Mouse (Mus musculus): Measurements from ENCODE around the gene Pkdcc.

Pkdcc gene

DNA sequence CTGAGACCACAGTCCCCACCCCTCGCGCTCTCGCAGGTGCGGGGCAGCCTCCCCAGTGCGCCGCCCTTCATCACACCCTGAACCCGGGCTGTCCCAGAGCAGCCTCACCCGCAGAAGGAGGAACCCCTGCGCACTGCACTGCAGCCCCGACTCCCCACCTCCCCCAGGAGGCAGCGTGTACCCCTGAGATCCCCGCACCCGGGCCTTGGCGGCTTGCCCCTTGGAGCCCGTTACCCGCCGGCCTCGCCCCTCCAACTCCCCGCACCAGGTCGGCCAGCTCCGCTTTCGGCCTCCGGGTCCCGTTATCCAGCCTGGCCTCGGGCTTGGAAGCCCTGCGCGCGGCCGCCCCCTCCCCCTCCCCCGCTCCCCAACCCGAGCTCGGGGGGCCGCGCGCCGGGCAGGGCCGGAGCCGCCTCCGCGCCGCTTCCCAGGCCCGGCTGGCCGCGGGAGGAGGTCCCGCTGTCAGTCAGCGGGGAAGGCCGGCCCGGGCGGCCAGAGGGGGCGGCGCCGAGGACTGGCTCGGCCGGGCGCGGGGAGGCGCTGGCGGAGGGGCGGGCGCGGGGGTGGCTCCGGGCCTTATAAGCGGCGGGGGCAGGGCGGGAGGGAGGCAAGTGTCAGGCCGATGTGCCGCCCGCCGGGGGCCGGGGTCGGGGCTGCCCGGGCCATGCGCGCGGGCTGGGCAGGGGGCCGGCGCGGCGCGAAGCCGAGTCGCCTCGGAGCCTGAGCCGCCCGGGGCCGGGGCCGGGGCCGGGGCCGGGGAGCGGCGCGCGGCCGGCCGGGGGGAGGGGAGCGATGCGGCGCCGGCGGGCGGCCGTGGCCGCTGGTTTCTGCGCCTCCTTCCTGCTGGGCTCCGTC is at the start of gene Pkdcc:
Gene Pkdcc, plus strand, starts transcription at position 619 of the 855 bp plus-strand sequence.
- no peak for DNase-seq (ENCODE audit: low read depth)

GRCm38 (mm10) chr17:83166195-83166594 is 48.9 kb upstream of the Pkdcc start:
- no peak for DNase-seq (ENCODE audit: low read depth)

GRCm38 (mm10) chr17:83176146-83176545 is 38.9 kb upstream of the Pkdcc start:
- no peak for DNase-seq (ENCODE audit: low read depth)

GRCm38 (mm10) chr17:83178483-83179150 is 36.5 kb upstream of the Pkdcc start:
- no peak for DNase-seq (ENCODE audit: low read depth)

- no peak for DNase-seq (ENCODE audit: low read depth)
These were observed 36.0 kb upstream of the Pkdcc start for GRCm38 (mm10) chr17:83179151-83179531.

GRCm38 (mm10) chr17:83179569-83179968 is 35.5 kb upstream of the Pkdcc start:
- DNase-seq (ENCODE audit: low read depth): no peak

- no peak for DNase-seq (ENCODE audit: low read depth)
These were observed 34.0 kb upstream of the Pkdcc start for GRCm38 (mm10) chr17:83181086-83181485.

- no peak for DNase-seq (ENCODE audit: low read depth)
These were observed 33.5 kb upstream of the Pkdcc start for GRCm38 (mm10) chr17:83181592-83181991.

DNA sequence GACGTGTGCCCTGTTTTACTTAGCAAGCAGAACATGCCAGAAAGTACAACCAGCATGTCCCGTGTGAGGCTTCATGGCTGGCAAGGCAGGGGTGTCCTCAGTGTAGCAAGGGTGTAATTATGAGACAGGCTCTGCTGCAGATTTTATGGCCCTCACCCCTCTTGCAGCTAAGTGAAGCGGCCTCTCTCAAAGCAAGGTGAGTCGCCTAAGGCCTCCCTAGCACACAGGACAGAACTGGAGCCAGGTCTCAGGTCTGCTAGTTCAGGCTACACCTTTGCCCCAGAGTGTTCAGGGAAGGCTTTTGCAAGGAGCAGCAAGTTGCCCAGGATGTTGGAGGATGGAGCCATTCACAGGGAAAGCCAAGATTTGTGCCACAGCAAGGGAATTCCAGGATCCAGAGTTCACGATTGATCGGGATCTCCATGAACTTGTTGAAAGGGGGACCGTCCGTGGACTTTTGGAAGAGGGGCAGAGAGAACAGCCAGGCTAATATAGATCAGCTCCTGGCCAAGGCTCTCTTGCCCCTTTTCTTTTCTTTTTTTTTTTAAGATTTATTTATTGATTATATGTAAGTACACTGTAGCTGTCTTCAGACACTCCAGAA is 32.9 kb upstream of the Pkdcc start:
- DNase-seq (ENCODE audit: low read depth): no peak

GRCm38 (mm10) chr17:83182780-83183179 is 32.3 kb upstream of the Pkdcc start:
- no peak for DNase-seq (ENCODE audit: low read depth)

- DNase-seq (ENCODE audit: low read depth): no peak
These were observed 27.1 kb upstream of the Pkdcc start for GRCm38 (mm10) chr17:83187751-83188565.

- no peak for DNase-seq (ENCODE audit: low read depth)
These were observed 24.3 kb upstream of the Pkdcc start for GRCm38 (mm10) chr17:83190810-83191209.

- DNase-seq (ENCODE audit: low read depth): no peak
These were observed 20.6 kb upstream of the Pkdcc start for GRCm38 (mm10) chr17:83194491-83194890.

GRCm38 (mm10) chr17:83197361-83197923 is 17.6 kb upstream of the Pkdcc start:
- no peak for DNase-seq (ENCODE audit: low read depth)

DNA sequence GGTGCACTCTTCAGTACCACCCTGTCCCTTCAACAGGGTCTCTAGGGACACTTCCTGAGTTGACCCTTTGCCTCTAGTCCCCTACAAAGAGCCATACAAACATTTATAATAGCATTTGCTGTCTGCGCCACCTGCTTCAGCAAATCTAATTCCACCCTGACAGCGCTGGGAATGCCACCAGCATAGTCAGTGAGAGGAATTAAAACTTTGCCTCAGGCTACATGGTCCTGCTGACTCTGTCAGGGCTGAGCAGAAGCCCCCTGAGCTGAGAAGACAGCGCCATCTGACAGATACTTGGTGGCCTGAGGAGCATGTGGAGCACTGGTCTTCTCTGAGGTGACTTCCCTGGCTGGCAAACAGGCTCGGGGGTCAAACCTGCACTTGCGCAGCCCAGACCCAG is 14.6 kb upstream of the Pkdcc start:
- no peak for DNase-seq (ENCODE audit: low read depth)

GRCm38 (mm10) chr17:83201257-83201656 is 13.8 kb upstream of the Pkdcc start:
- no peak for DNase-seq (ENCODE audit: low read depth)

DNA sequence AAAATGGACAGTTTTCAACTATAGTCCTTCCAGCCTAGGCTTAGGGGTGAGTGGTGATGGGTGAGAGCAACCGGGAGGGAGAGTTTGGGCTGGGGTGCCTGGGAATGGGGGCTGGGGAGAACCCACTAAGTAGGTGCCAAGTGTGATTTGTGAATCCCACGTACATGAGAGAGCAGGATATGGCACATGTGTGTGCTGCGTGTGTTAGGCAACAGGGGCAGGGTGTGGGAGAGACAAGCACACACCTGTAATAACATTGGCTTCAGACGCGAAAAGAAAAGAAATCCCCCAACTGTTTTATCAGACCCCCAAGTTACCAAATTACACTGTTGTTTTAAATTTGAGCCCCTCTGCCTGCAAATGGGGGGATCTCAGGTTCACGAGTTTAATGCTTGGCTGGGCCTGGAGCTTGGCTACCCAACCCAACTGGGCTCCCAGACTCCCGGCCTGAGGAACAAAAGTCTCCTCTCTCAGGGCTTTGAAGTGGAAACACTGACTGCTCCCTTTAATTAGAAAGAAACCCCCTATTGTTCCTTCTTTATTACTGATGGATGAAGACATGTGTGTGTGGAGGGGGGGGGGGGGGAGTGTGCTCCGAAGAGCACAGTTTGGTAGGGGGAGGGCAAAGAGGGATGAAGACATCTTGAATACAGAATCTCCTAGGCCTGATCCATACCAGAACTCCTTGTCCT is 11.3 kb upstream of the Pkdcc start:
- no peak for DNase-seq (ENCODE audit: low read depth)

DNA sequence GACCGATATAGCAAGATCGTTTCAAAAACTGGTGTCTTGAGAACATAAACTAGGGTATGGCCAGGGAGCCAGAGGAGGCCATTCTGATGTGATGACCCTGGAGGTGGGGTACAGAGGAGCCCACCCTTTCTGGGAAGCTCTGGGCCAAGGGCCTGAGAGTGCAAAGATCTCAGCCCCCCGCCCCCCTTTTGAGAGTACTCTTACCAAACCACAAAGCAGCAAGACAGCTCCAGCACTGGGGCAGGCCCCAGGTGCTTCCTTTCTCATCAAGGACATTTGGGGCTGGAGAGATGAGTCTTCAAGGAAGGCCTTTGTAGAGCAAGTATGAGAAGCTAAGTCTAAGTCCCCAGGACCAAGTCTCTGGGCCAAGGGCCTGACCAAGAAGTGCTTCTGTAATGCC is 7.8 kb upstream of the Pkdcc start:
- DNase-seq (ENCODE audit: low read depth): no peak

GRCm38 (mm10) chr17:83208455-83208854 is 6.6 kb upstream of the Pkdcc start:
- DNase-seq (ENCODE audit: low read depth): no peak

- no peak for DNase-seq (ENCODE audit: low read depth)
These were observed 4.6 kb upstream of the Pkdcc start for GRCm38 (mm10) chr17:83210531-83210930.

- DNase-seq (ENCODE audit: low read depth): no peak
These were observed 3.9 kb upstream of the Pkdcc start for GRCm38 (mm10) chr17:83211196-83211595.

Data from 416B (cell line).